Mouse (Mus musculus): Measurements from ENCODE around the gene Trib2.

- TF ChIP-seq POLR2A (IDR thresholded peaks at IDR 0.05; ENCODE audit: insufficient read depth, low read depth, low read length) (no peak), EP300 (IDR thresholded peaks at IDR 0.05; ENCODE audit: insufficient read depth, low read depth, low read length) (no peak)
Measured at GRCm38 (mm10) chr12:15793336-15793735, 23.4 kb downstream of the Trib2 start.

Data from heart, adult 2 months (tissue).